Mouse (Mus musculus): ENCODE measurements around the gene St3gal6. TPM values are rescaled to one million over a fixed set of nuclear protein-coding genes. Genes with fewer than 3 reads are reported as not detected.

St3gal6 gene
- total and polyA plus RNA-seq, 3 experiments = 167 to 420 (median 240) TPM

GRCm38 (mm10) chr16:58526729-58527128, 2.7 kb upstream of the St3gal6 start:
- Histone ChIP-seq H3K9me3 (replicated peaks; ENCODE audit: low read length) (no peaks in the 10 kb centered on the region), H3K4me3 (replicated peaks in 1 of 3; ENCODE audit: low read depth in 2 of 3, low read length in 2 of 3, poor library complexity in 1 of 3) (no peak overlapping the region), H3K27ac (ENCODE audit: insufficient read depth, low read depth) (no peak overlapping the region), H3K4me1 (ENCODE audit: control insufficient read depth in 1 of 2, insufficient read depth in 2 of 2) (peaks cover 2 to 7% of the 10 kb centered on the region in 2 experiments; a peak in 2 of 4 replicates), H3K27me3 (replicated peaks) (no peaks in the 10 kb centered on the region), H3K9ac (ENCODE audit: insufficient read depth, low read depth) (no peak overlapping the region), H3K79me2 (replicated peaks; ENCODE audit: control insufficient read depth, extremely low read depth, insufficient read depth, poor library complexity, severe bottlenecking) (peaks cover 20% of the 10 kb centered on the region), H3K36me3 (replicated peaks in 1 of 2; ENCODE audit: control insufficient read depth in 1 of 2, insufficient read depth in 1 of 2, low read length in 1 of 2) (no peaks in the 10 kb centered on the region), H3K4me2 (ENCODE audit: insufficient read depth, low read depth, poor library complexity, severe bottlenecking) (no peak overlapping the region)
- in situ Hi-C loops (cut with MboI; ENCODE audit: low pct_ligation_motif_present, low pct_unique_long_range_greater_than_20kb, low sequenced_read_pairs) = no loop called here
- TF ChIP-seq TBP (conservative IDR thresholded peaks at IDR 0.05; ENCODE audit: low read depth, low read length) = no peak
- TF ChIP-seq MAX (IDR thresholded peaks at IDR 0.05; ENCODE audit: low read length) = no peak
- no peak for TF ChIP-seq SIN3A (IDR thresholded peaks at IDR 0.05; ENCODE audit: low read length)
- TF ChIP-seq ZNF384 (IDR thresholded peaks at IDR 0.05; ENCODE audit: low read depth, low read length) = no peak
- no peak for TF ChIP-seq TCF12 (IDR thresholded peaks at IDR 0.05; ENCODE audit: low read depth, low read length)
- TF ChIP-seq CHD1 (IDR thresholded peaks at IDR 0.05; ENCODE audit: low read depth, low read length) = no peak
- TF ChIP-seq BHLHE40 (IDR thresholded peaks at IDR 0.05; ENCODE audit: low read depth, low read length) = no peak
- TF ChIP-seq ELF1 (IDR thresholded peaks at IDR 0.05; ENCODE audit: low read depth, low read length) = no peak
- TF ChIP-seq USF1 (IDR thresholded peaks at IDR 0.05; ENCODE audit: low read depth, low read length) = no peak
- no peak for TF ChIP-seq NELFE (IDR thresholded peaks at IDR 0.05; ENCODE audit: low read depth, low read length)
- TF ChIP-seq MXI1 (IDR thresholded peaks at IDR 0.05; ENCODE audit: low read depth, low read length) = no peak
- no peak for TF ChIP-seq ZC3H11A (IDR thresholded peaks at IDR 0.05; ENCODE audit: low read depth, low read length)
- no peak for TF ChIP-seq RCOR1 (conservative IDR thresholded peaks at IDR 0.05; ENCODE audit: low read depth, low read length)
- no peak for TF ChIP-seq SMC3 (IDR thresholded peaks at IDR 0.05; ENCODE audit: low read depth, low read length)
- DNase-seq (ENCODE audit: extremely low read depth) = no peak
- dilution Hi-C loops (cut with MboI; ENCODE audit: extremely low pct_ligation_motif_present, extremely low pct_unique_long_range_greater_than_20kb, low sequenced_read_pairs) = no loop called here

- DNase-seq (ENCODE audit: extremely low read depth) = no peak
- H3K4me1 ChIP-seq (ENCODE audit: control insufficient read depth in 1 of 2, insufficient read depth in 2 of 2) = peaks cover 0 to 7% of the 10 kb centered on the region in 2 experiments; a peak in 2 of 4 replicates
- H3K36me3 ChIP-seq (replicated peaks in 1 of 2; ENCODE audit: control insufficient read depth in 1 of 2, insufficient read depth in 1 of 2, low read length in 1 of 2) = no peaks in the 10 kb centered on the region
- no peak overlapping the region for H3K4me3 ChIP-seq (replicated peaks in 1 of 3; ENCODE audit: low read depth in 2 of 3, low read length in 2 of 3, poor library complexity in 1 of 3)
- no peaks in the 10 kb centered on the region for H3K9me3 ChIP-seq (replicated peaks; ENCODE audit: low read length)
- no peaks in the 10 kb centered on the region for H3K27me3 ChIP-seq (replicated peaks)
- peaks cover 29% of the 10 kb centered on the region for H3K79me2 ChIP-seq (replicated peaks; ENCODE audit: control insufficient read depth, extremely low read depth, insufficient read depth, poor library complexity, severe bottlenecking)
- no peak overlapping the region for H3K4me2 ChIP-seq (ENCODE audit: insufficient read depth, low read depth, poor library complexity, severe bottlenecking)
- no peak overlapping the region for H3K27ac ChIP-seq (ENCODE audit: insufficient read depth, low read depth)
- TF ChIP-seq RCOR1 (conservative IDR thresholded peaks at IDR 0.05; ENCODE audit: low read depth, low read length) (no peak), NRF1 (IDR thresholded peaks at IDR 0.05; ENCODE audit: low read depth, low read length) (no peak), MAX (IDR thresholded peaks at IDR 0.05; ENCODE audit: low read length) (no peak), ELF1 (IDR thresholded peaks at IDR 0.05; ENCODE audit: low read depth, low read length) (no peak), TCF12 (IDR thresholded peaks at IDR 0.05; ENCODE audit: low read depth, low read length) (no peak), IRF4 (IDR thresholded peaks at IDR 0.05; ENCODE audit: low read depth, low read length) (no peak), MEF2A (IDR thresholded peaks at IDR 0.05; ENCODE audit: borderline replicate concordance, low read depth, low read length) (no peak), CTCF (conservative IDR thresholded peaks at IDR 0.05 in 1 of 2, IDR thresholded peaks at IDR 0.05 in 1 of 2; ENCODE audit: low read depth in 2 of 2, low read length in 2 of 2) (no peak), E2F4 (IDR thresholded peaks at IDR 0.05; ENCODE audit: insufficient replicate concordance, low read depth, low read length) (no peak), MAZ (IDR thresholded peaks at IDR 0.05; ENCODE audit: low read depth, low read length) (no peak), ZNF384 (IDR thresholded peaks at IDR 0.05; ENCODE audit: low read depth, low read length) (no peak), POLR2AphosphoS2 (IDR thresholded peaks at IDR 0.05; ENCODE audit: low read depth, low read length) (no peak), HCFC1 (IDR thresholded peaks at IDR 0.05; ENCODE audit: low read depth, low read length) (no peak), ZMIZ1 (IDR thresholded peaks at IDR 0.05; ENCODE audit: low read depth, low read length) (no peak), MAFK (IDR thresholded peaks at IDR 0.05; ENCODE audit: insufficient replicate concordance, low read length) (no peak)
- in situ Hi-C loops (cut with MboI; ENCODE audit: low pct_ligation_motif_present, low pct_unique_long_range_greater_than_20kb, low sequenced_read_pairs) (no loop called here), dilution Hi-C loops (cut with MboI; ENCODE audit: extremely low pct_ligation_motif_present, extremely low pct_unique_long_range_greater_than_20kb, low sequenced_read_pairs) (no loop called here)
- H3K9ac ChIP-seq (ENCODE audit: insufficient read depth, low read depth) = no peak overlapping the region
These were observed 1.8 kb upstream of the St3gal6 start for GRCm38 (mm10) chr16:58525832-58526231.

Measured in CH12.LX (cell line).